Mouse (Mus musculus) ES-Bruce4 (cell line): ENCODE measurements around the gene Gpr171. TPM values are rescaled to one million over a fixed set of nuclear protein-coding genes. Genes with fewer than 3 reads are reported as not detected.
"Not testable (repeated sequence)": the region's sequence is repeated elsewhere in the genome, so short reads cannot be mapped to it uniquely, and the experiment has no call there.

ENCODE experiments used
- H3K27ac ChIP-seq: 2 replicates; pipeline ENCODE4 v1.5.1; 2012; ENCODE audit warnings: low read length, inconsistent platforms; ENCODE audit not compliant: insufficient read depth
- H3K27me3 ChIP-seq: 2 replicates; pipeline ENCODE4 v1.6.1; 2012; ENCODE audit warnings: mild to moderate bottlenecking, low read length, inconsistent platforms; ENCODE audit not compliant: control insufficient read depth, poor library complexity, insufficient read depth, severe bottlenecking
- H3K36me3 ChIP-seq: 2 replicates; pipeline ENCODE4 v1.6.1; 2012; ENCODE audit warnings: inconsistent platforms, mild to moderate bottlenecking, low read length, moderate library complexity; ENCODE audit not compliant: control insufficient read depth, poor library complexity, insufficient read depth, severe bottlenecking
- H3K4me1 ChIP-seq: one replicate; pipeline ENCODE4 v1.8.1; 2011; ENCODE audit warnings: low read length; ENCODE audit not compliant: control insufficient read depth, insufficient read depth
- H3K4me3 ChIP-seq: 2 replicates; pipeline ENCODE4 v1.5.1; 2011; ENCODE audit warnings: low read depth, mild to moderate bottlenecking, low read length
- H3K9ac ChIP-seq: 2 replicates; pipeline ENCODE4 v1.6.1; 2012; ENCODE audit warnings: low read depth, mild to moderate bottlenecking, inconsistent platforms; ENCODE audit not compliant: poor library complexity, severe bottlenecking
- H3K9me3 ChIP-seq: replicated peaks from 2 replicates; pipeline ENCODE4 v1.6.1; 2012; ENCODE audit warnings: mild to moderate bottlenecking, low read length, inconsistent platforms; ENCODE audit not compliant: control insufficient read depth, poor library complexity, insufficient read depth, severe bottlenecking
- CTCF ChIP-seq: IDR thresholded peaks from one replicate; pipeline ENCODE4 v1.8.1; 2011; ENCODE audit warnings: low read depth, low read length
- EP300 ChIP-seq: IDR thresholded peaks from 2 replicates; pipeline ENCODE4 v1.6.1; 2011; ENCODE audit warnings: low read depth, low read length; ENCODE audit not compliant: insufficient read depth
- POLR2A ChIP-seq: IDR thresholded peaks from one replicate; pipeline ENCODE4 v1.8.1; 2011; ENCODE audit warnings: low read length; ENCODE audit not compliant: insufficient read depth
- polyA plus RNA-seq: library from polyadenylated mRNA; stranded (reverse); fragments of >200 nt; gene quantifications from 2 replicates; pipeline ENCODE4 v1.2.4, GENCODE M21; 2011; ENCODE audit warnings: low read depth; ENCODE audit not compliant: missing spikeins, insufficient read depth, insufficient read length

The Gpr171 gene
- polyA plus RNA-seq, 1 experiment = not detected

DNA sequence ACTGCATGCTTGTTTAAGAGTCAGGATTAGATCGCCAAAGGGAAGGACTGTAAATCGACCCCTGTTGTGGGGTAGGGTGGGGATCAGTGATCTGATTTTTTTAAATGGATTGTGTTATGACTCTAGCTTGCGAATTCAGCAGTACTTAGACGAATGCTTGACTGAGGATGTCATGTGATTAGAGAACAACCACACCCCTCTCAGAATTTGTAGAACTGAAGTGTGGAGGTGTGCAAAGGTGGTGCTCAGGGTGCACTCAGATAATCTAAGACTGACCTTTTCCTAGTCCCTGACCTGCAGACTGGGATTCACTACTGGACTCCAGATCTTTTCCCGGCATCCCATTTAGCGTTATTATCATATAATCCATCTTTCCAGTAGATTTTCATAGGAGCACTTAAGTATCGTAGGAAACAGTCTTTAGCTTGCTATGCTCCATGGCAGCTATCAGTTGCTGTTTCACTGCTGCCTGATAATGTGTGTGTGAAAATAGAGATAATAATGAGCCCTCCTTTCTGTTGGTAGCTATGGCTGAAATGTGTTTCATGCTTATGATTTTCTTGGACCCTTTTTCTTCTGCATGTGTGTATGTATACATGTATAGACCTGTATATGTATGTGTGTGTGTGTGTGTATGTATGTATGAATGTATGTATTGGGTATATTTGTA, 20.3 kb upstream of the Gpr171 start:
- TF ChIP-seq CTCF (no peak), EP300 (no peak), POLR2A (no peak)
- no peaks in the 10 kb centered on the region for H3K4me1 ChIP-seq
- H3K27ac ChIP-seq = peak overlapping the region; percentile 75
- no peaks in the 10 kb centered on the region for H3K36me3 ChIP-seq
- no peak overlapping the region for H3K9ac ChIP-seq
- no peaks in the 10 kb centered on the region for H3K27me3 ChIP-seq
- H3K4me3 ChIP-seq = no peak overlapping the region
- no peaks in the 10 kb centered on the region for H3K9me3 ChIP-seq

- H3K4me3 ChIP-seq = no peak overlapping the region
- no peaks in the 10 kb centered on the region for H3K4me1 ChIP-seq
- TF ChIP-seq POLR2A (no peak), EP300 (peak; percentile 65; the same call in 1 of the 2 replicates)
- no peaks in the 10 kb centered on the region for H3K36me3 ChIP-seq
- no peaks in the 10 kb centered on the region for H3K9me3 ChIP-seq
- no peak overlapping the region for H3K9ac ChIP-seq
- H3K27ac ChIP-seq = peak overlapping the region; percentile 75
- no peaks in the 10 kb centered on the region for H3K27me3 ChIP-seq
These were observed 19.6 kb upstream of the Gpr171 start for GRCm38 (mm10) chr3:59121067-59121730.

GRCm38 (mm10) chr3:59113973-59114517, 12.4 kb upstream of the Gpr171 start:
- Histone ChIP-seq H3K4me3 (no peak overlapping the region), H3K27ac (no peak overlapping the region), H3K27me3 (no peaks in the 10 kb centered on the region), H3K36me3 (no peaks in the 10 kb centered on the region), H3K4me1 (no peaks in the 10 kb centered on the region), H3K9me3 (no peaks in the 10 kb centered on the region; the same call in 1 of the 2 replicates), H3K9ac (no peak overlapping the region)
- no peak for TF ChIP-seq CTCF
- TF ChIP-seq POLR2A = no peak
- no peak for TF ChIP-seq EP300

GRCm38 (mm10) chr3:59113291-59113690, 11.7 kb upstream of the Gpr171 start:
- not testable (repeated sequence) for H3K9ac ChIP-seq, H3K27me3 ChIP-seq, H3K9me3 ChIP-seq, H3K4me3 ChIP-seq, H3K4me1 ChIP-seq, H3K36me3 ChIP-seq, H3K27ac ChIP-seq

- H3K9me3 ChIP-seq = no peaks in the 10 kb centered on the region; the same call in 1 of the 2 replicates
- no peak overlapping the region for H3K27ac ChIP-seq
- H3K36me3 ChIP-seq = no peaks in the 10 kb centered on the region
- H3K4me3 ChIP-seq = no peak overlapping the region
- no peak for TF ChIP-seq POLR2A
- TF ChIP-seq EP300 = no peak
- TF ChIP-seq CTCF = no peak
- no peak overlapping the region for H3K9ac ChIP-seq
- H3K4me1 ChIP-seq = no peaks in the 10 kb centered on the region
- no peaks in the 10 kb centered on the region for H3K27me3 ChIP-seq
These were observed 10.3 kb upstream of the Gpr171 start for GRCm38 (mm10) chr3:59111944-59112343.

DNA sequence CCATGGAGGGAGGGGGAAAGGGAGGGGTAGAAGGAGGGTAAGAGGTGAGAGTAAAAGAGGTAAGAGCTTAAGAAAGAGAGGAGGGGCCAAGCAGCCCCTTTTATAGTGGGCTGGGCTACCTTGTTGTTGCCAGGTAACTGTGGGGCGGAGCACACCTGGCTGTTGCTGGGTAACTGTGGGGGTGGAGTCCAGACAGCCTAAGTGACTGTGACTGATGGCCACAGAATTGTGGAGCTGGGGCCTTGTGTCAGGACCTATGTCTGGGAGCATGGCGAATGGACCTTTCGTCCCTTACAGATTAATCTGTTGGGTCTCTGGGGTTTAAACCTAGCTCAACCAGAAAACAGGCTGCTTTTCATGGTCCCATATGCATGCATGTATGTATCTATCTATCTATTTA, 8.2 kb upstream of the Gpr171 start:
- H3K27ac ChIP-seq, H3K27me3 ChIP-seq, H3K4me1 ChIP-seq, H3K36me3 ChIP-seq, H3K9ac ChIP-seq, H3K4me3 ChIP-seq, H3K9me3 ChIP-seq: not testable (repeated sequence)
